Mouse (Mus musculus) hindbrain, embryonic 15.5 days (tissue): ENCODE measurements around the gene Cacna2d3. TPM values are rescaled to one million over a fixed set of nuclear protein-coding genes. Genes with fewer than 3 reads are reported as not detected.

ENCODE experiments used
- ATAC-seq: fragments of 200-750 bp; cut with Nextera tagmentation; 2 replicates; pipeline ENCODE4 v1.8.0; 2017; ENCODE audit warnings: low read depth, moderate number of reproducible peaks, moderate TSS enrichment; ENCODE audit not compliant: low FRiP score
- H3K27ac ChIP-seq: fragments of 300-500 bp; sonication (generic); replicated peaks from 2 replicates; pipeline ENCODE4 v1.5.1; 2015; ENCODE audit warnings: mild to moderate bottlenecking, inconsistent platforms
- H3K27me3 ChIP-seq: fragments of 300-500 bp; sonication (generic); 2 replicates; pipeline ENCODE4 v1.6.1; 2015; ENCODE audit warnings: control low read depth, inconsistent platforms
- H3K36me3 ChIP-seq: fragments of 300-500 bp; sonication (generic); 2 replicates; pipeline ENCODE4 v1.6.1; 2015; ENCODE audit warnings: control low read depth, inconsistent platforms
- H3K4me1 ChIP-seq: fragments of 300-500 bp; sonication (generic); replicated peaks from 2 replicates; pipeline ENCODE4 v1.6.1; 2015; ENCODE audit warnings: control low read depth, inconsistent platforms
- H3K4me2 ChIP-seq: fragments of 300-500 bp; sonication (generic); 2 replicates; pipeline ENCODE4 v1.6.1; 2015; ENCODE audit warnings: moderate library complexity, mild to moderate bottlenecking, inconsistent platforms
- H3K4me3 ChIP-seq: fragments of 300-500 bp; sonication (generic); 2 replicates; pipeline ENCODE4 v1.5.1; 2015; ENCODE audit warnings: mild to moderate bottlenecking, inconsistent platforms
- H3K9ac ChIP-seq: fragments of 300-500 bp; sonication (generic); 2 replicates; pipeline ENCODE4 v1.6.1; 2015; ENCODE audit warnings: inconsistent platforms
- H3K9me3 ChIP-seq: fragments of 300-500 bp; sonication (generic); 2 replicates; pipeline ENCODE4 v1.6.1; 2016; ENCODE audit warnings: control low read depth, inconsistent platforms
- WGBS: fragments of 180-500 bp; shearing (Covaris S2); methylation state at CpG from one replicate; pipeline ENCODE4 v1.1.7; 2015; 5-methylcytosine and 5-hydroxymethylcytosine counted together
- polyA plus RNA-seq: library from polyadenylated mRNA; unstranded; fragments of >200 nt; fragmentation: Nextera tagmentation; extraction: Ambion mirVana; gene quantifications from 2 replicates; pipeline ENCODE4 v1.2.1, GENCODE M21; 2015

Cacna2d3 gene
- polyA plus RNA-seq, 1 experiment from 2014 or later = 47.1 TPM

GRCm38 (mm10) chr14:29270541-29270940 is 451.1 kb downstream of the Cacna2d3 start:
- no peak for ATAC-seq
- peaks cover 10% of the 10 kb centered on the region for H3K4me1 ChIP-seq
- H3K9me3 ChIP-seq = no peaks in the 10 kb centered on the region
- H3K27me3 ChIP-seq = no peaks in the 10 kb centered on the region
- 71% methylated on average over 5 of the region's 5 CpGs for WGBS
- no peaks in the 10 kb centered on the region for H3K36me3 ChIP-seq
- H3K9ac ChIP-seq = no peak overlapping the region
- no peak overlapping the region for H3K4me3 ChIP-seq
- no peak overlapping the region for H3K4me2 ChIP-seq
- H3K27ac ChIP-seq = no peak overlapping the region

- 43% methylated on average over 2 of the region's 2 CpGs for WGBS
- no peak overlapping the region for H3K9ac ChIP-seq
- no peak overlapping the region for H3K4me3 ChIP-seq
- no peak for ATAC-seq
- H3K27ac ChIP-seq = no peak overlapping the region
- H3K4me2 ChIP-seq = no peak overlapping the region
- no peaks in the 10 kb centered on the region for H3K36me3 ChIP-seq
- peaks cover 10% of the 10 kb centered on the region for H3K4me1 ChIP-seq
- H3K9me3 ChIP-seq = no peaks in the 10 kb centered on the region
- H3K27me3 ChIP-seq = no peaks in the 10 kb centered on the region
Measured at GRCm38 (mm10) chr14:29269816-29270215, 451.8 kb downstream of the Cacna2d3 start.

DNA sequence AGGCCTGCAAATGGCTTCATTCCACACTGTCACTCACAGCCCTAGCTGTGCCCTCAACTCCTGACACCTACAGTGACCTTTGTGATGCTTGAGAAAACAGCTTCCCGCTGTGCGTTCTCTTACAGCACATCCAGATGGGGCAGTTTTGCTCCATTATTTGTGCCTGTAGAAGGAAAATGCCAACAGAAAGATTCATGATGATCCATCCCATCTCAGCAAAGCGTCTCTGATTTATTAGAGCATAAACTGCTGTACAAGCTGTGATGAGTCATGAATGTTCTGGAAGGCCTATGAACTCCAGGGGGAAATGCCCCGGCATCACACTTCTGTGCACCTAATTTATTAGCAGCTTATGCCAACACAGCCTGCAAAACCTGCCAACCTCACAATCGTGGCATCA is 453.1 kb downstream of the Cacna2d3 start:
- Histone ChIP-seq H3K4me1 (peaks cover 10% of the 10 kb centered on the region), H3K27me3 (no peaks in the 10 kb centered on the region), H3K4me3 (no peak overlapping the region), H3K9me3 (no peaks in the 10 kb centered on the region), H3K27ac (0 out of 2 replicates have a peak overlapping the region, but pooled peaks have one; percentile 31), H3K4me2 (no peak overlapping the region), H3K9ac (no peak overlapping the region), H3K36me3 (no peaks in the 10 kb centered on the region)
- no peak for ATAC-seq
- 32% methylated on average over 5 of the region's 5 CpGs for WGBS

DNA sequence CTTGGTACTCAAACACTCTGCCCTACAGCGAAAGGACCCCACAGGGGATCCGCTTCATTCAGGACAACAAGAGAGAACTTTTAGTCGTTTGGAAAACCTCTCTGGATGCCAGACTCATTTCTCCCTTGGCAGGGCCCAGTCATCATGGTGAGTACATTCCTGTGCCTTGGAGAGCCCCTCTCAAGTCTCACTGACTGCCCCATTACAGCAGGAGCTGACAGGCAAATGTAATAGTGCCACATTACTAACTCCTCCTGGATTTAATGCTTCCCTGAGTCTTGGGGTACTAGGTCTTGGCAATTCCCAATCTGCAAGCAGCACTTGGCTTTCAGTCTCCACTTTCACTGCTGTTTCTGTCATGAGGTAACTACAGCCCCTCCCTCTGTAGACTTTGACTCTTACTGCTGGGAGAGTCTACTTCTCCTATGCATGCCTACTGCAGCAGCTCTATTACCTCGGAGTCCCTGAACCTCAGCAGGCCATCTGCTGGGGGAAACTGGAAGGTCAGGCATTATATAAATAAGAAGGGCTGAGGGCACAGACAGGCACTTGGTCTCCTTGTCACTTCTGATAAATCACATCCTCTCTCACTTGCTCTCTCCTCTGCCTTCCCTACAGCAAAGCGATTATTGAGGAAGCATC is 454.3 kb downstream of the Cacna2d3 start:
- H3K4me1 ChIP-seq = peaks cover 10% of the 10 kb centered on the region
- 0 out of 2 replicates have a peak overlapping the region, but pooled peaks have one; percentile 31 for H3K27ac ChIP-seq
- 0 out of 2 replicates have a peak, but pooled peaks have one; percentile 11 for ATAC-seq

GRCm38 (mm10) chr14:29260621-29261020 is 461.0 kb downstream of the Cacna2d3 start:
- WGBS = 96% methylated on average over 1 of the region's 1 CpGs
- H3K9me3 ChIP-seq = no peaks in the 10 kb centered on the region
- H3K27ac ChIP-seq = no peak overlapping the region
- H3K4me1 ChIP-seq = no peaks in the 10 kb centered on the region
- H3K27me3 ChIP-seq = no peaks in the 10 kb centered on the region
- no peak overlapping the region for H3K4me3 ChIP-seq
- H3K4me2 ChIP-seq = no peak overlapping the region
- no peak overlapping the region for H3K9ac ChIP-seq
- ATAC-seq = no peak
- H3K36me3 ChIP-seq = no peaks in the 10 kb centered on the region

More for the DNA sequence above, 454.3 kb downstream of the Cacna2d3 start:
- Histone ChIP-seq H3K27me3 (no peaks in the 10 kb centered on the region), H3K9me3 (no peaks in the 10 kb centered on the region), H3K9ac (no peak overlapping the region), H3K4me2 (no peak overlapping the region), H3K36me3 (no peaks in the 10 kb centered on the region), H3K4me3 (no peak overlapping the region)
- whole genome bisulfite sequencing = 49% methylated on average over 5 of the region's 5 CpGs

- no peaks in the 10 kb centered on the region for H3K9me3 ChIP-seq
- 45% methylated on average over 2 of the region's 2 CpGs for WGBS
- H3K4me3 ChIP-seq = no peak overlapping the region
- no peak for ATAC-seq
- no peak overlapping the region for H3K4me2 ChIP-seq
- no peak overlapping the region for H3K9ac ChIP-seq
- no peaks in the 10 kb centered on the region for H3K36me3 ChIP-seq
- no peaks in the 10 kb centered on the region for H3K27me3 ChIP-seq
- no peaks in the 10 kb centered on the region for H3K4me1 ChIP-seq
- no peak overlapping the region for H3K27ac ChIP-seq
Measured at GRCm38 (mm10) chr14:29243516-29243915, 478.1 kb downstream of the Cacna2d3 start.

DNA sequence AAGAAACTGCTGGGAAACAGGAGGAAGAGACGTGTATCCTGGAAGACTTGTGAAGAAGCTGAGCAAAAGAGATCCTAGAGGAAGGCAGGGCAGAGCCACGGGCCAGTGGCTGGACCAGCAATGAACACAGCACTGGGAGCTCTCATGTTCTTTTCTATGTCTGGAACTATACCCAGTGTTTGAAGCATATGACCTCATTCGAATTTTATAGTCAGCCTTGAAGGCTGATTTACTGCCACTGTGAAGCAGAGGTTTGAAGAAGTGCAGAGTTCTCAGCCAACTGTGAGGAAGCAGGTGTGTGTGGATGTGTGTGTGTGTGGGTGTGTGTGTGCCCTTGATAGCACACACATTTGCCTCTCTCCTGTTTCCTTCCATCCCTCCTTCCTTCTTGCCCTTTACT is 483.2 kb downstream of the Cacna2d3 start:
- no peak overlapping the region for H3K9ac ChIP-seq
- H3K4me2 ChIP-seq = no peak overlapping the region
- ATAC-seq = no peak
- H3K9me3 ChIP-seq = no peaks in the 10 kb centered on the region
- H3K4me3 ChIP-seq = no peak overlapping the region
- H3K36me3 ChIP-seq = no peaks in the 10 kb centered on the region
- no peak overlapping the region for H3K27ac ChIP-seq
- H3K4me1 ChIP-seq = no peaks in the 10 kb centered on the region
- WGBS = 82% methylated on average over 3 of the region's 3 CpGs
- no peaks in the 10 kb centered on the region for H3K27me3 ChIP-seq

- Histone ChIP-seq H3K4me2 (peak overlapping the region; percentile 28), H3K9me3 (no peaks in the 10 kb centered on the region), H3K27me3 (no peaks in the 10 kb centered on the region), H3K4me3 (no peak overlapping the region), H3K9ac (peak overlapping the region; percentile 18; the same call in 1 of the 2 replicates), H3K27ac (peak overlapping the region; percentile 73), H3K4me1 (peaks cover 15% of the 10 kb centered on the region), H3K36me3 (no peaks in the 10 kb centered on the region)
- WGBS = 14% methylated on average over 19 of the region's 19 CpGs
- ATAC-seq = no peak
Measured at GRCm38 (mm10) chr14:29228976-29229716, 492.5 kb downstream of the Cacna2d3 start.

DNA sequence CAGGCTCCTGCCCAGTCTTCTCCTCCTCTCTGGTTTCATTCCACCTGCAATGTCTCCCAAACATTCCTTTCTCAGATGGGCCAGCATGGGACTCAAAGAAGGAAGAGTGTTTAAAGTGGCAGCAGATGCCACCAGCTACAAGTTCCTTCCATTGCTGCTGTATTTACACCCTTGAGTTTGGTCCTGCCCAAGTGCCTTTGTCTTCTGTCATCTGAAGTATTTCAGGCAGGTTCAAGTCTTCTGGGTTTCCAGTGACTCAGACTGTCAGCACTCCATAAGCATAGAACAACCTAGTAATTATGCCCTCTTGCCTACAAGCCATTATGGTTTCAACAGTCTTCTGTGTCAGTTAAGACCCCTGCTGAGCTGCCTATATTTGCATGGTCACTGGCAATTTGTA is 493.2 kb downstream of the Cacna2d3 start:
- Histone ChIP-seq H3K36me3 (no peaks in the 10 kb centered on the region), H3K9ac (no peak overlapping the region), H3K9me3 (no peaks in the 10 kb centered on the region), H3K4me3 (no peak overlapping the region), H3K4me2 (no peak overlapping the region), H3K27me3 (no peaks in the 10 kb centered on the region), H3K4me1 (peaks cover 15% of the 10 kb centered on the region), H3K27ac (no peak overlapping the region)
- no peak for ATAC-seq

GRCm38 (mm10) chr14:29227959-29228358 is 493.7 kb downstream of the Cacna2d3 start:
- Histone ChIP-seq H3K4me3 (no peak overlapping the region), H3K4me2 (no peak overlapping the region), H3K4me1 (peaks cover 15% of the 10 kb centered on the region), H3K9ac (no peak overlapping the region), H3K36me3 (no peaks in the 10 kb centered on the region), H3K9me3 (no peaks in the 10 kb centered on the region), H3K27ac (no peak overlapping the region), H3K27me3 (no peaks in the 10 kb centered on the region)
- WGBS = 83% methylated on average over 2 of the region's 2 CpGs
- ATAC-seq = no peak

- no peak overlapping the region for H3K4me2 ChIP-seq
- H3K4me1 ChIP-seq = peaks cover 15% of the 10 kb centered on the region
- no peak overlapping the region for H3K9ac ChIP-seq
- H3K9me3 ChIP-seq = no peaks in the 10 kb centered on the region
- no peaks in the 10 kb centered on the region for H3K27me3 ChIP-seq
- no peak overlapping the region for H3K4me3 ChIP-seq
- 0 out of 2 replicates have a peak overlapping the region, but pooled peaks have one; percentile 17 for H3K27ac ChIP-seq
- ATAC-seq = no peak
- H3K36me3 ChIP-seq = no peaks in the 10 kb centered on the region
- 31% methylated on average over 2 of the region's 2 CpGs for WGBS
Measured at GRCm38 (mm10) chr14:29225754-29226365, 495.8 kb downstream of the Cacna2d3 start.

DNA sequence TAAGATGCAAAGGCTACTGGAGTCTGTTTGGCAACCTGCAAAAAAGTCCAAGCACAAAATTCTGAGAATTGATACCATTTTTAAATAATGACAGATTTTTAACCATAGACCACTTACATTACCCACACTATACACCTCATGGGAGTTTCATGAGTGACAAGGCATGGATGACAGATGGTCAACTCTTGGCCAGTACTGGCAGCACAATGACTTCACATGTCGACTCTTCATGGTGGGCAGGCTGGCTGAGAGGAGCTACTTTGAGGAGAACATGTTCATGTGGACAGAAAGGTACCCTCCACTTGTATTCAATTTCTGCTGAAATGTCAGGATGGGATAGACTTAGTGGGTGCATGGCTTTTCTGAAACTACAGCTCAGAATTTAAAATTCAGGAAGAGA is 498.7 kb downstream of the Cacna2d3 start:
- H3K27me3 ChIP-seq = no peaks in the 10 kb centered on the region
- 0 out of 2 replicates have a peak, but pooled peaks cover 2% of the 10 kb centered on the region for H3K4me1 ChIP-seq
- no peak overlapping the region for H3K27ac ChIP-seq
- 63% methylated on average over 1 of the region's 1 CpGs for WGBS
- H3K4me2 ChIP-seq = no peak overlapping the region
- ATAC-seq = no peak
- H3K36me3 ChIP-seq = no peaks in the 10 kb centered on the region
- H3K9ac ChIP-seq = no peak overlapping the region
- no peaks in the 10 kb centered on the region for H3K9me3 ChIP-seq
- H3K4me3 ChIP-seq = no peak overlapping the region
